ENCODE assay signal across 8 mouse cellular contexts in genomic region chr11:98052129-98052988, GRCm38 (mm10). TPM values are rescaled to one million over a fixed set of nuclear protein-coding genes. Genes with fewer than 3 reads are reported as not detected.
DNase-seq lines count a peak whose midpoint lies in the region; ATAC-seq and TF ChIP-seq lines count a peak whose summit lies in the region.

No protein-coding gene starts in this region.

- H3K4me3 ChIP-seq in heart, embryonic 14.5 days (ENCODE audit: control insufficient read depth in 1 of 2, insufficient read depth in 1 of 2, low read depth in 1 of 2, low read length in 2 of 2) = peak overlapping the region; percentile 51
- peak overlapping the region; percentile 61 for H3K4me3 ChIP-seq in embryonic facial prominence, embryonic 10.5 days
- H3K4me3 ChIP-seq in kidney, postnatal 0 days (replicated peaks; ENCODE audit: low read depth, low read length) = peak overlapping the region; percentile 44
- peak overlapping the region; percentile 79 for H3K4me3 ChIP-seq in myocyte

- WGBS in heart, embryonic 14.5 days = under 1% methylated on average over 78 of the region's 83 CpGs
- WGBS in embryonic facial prominence, embryonic 10.5 days = 1% methylated on average over 83 of the region's 83 CpGs
- under 1% methylated on average over 80 of the region's 83 CpGs for WGBS in kidney, postnatal 0 days

- H3K9me3 ChIP-seq in heart, embryonic 14.5 days (ENCODE audit: control insufficient read depth, low read length) = no peaks in the 10 kb centered on the region
- no peaks in the 10 kb centered on the region for H3K9me3 ChIP-seq in embryonic facial prominence, embryonic 10.5 days
- no peaks in the 10 kb centered on the region for H3K9me3 ChIP-seq in kidney, postnatal 0 days (replicated peaks; ENCODE audit: low read length)

- peak overlapping the region; percentile 84 for H3K4me2 ChIP-seq in heart, embryonic 14.5 days (ENCODE audit: low read length)
- H3K4me2 ChIP-seq in kidney, postnatal 0 days (ENCODE audit: low read length) = peak overlapping the region; percentile 81
- peak overlapping the region; percentile 81 for H3K4me2 ChIP-seq in myocyte (ENCODE audit: low read depth)

- H3K4me1 ChIP-seq in heart, embryonic 14.5 days (ENCODE audit: control insufficient read depth in 2 of 2, insufficient read depth in 2 of 2, low read length in 2 of 2) = peaks cover 10 to 23% of the 10 kb centered on the region in 2 experiments
- H3K4me1 ChIP-seq in embryonic facial prominence, embryonic 10.5 days = peaks cover 35% of the 10 kb centered on the region
- H3K4me1 ChIP-seq in kidney, postnatal 0 days (replicated peaks; ENCODE audit: insufficient read depth, low read length) = peaks cover 11% of the 10 kb centered on the region

- H3K9ac ChIP-seq in heart, embryonic 14.5 days (ENCODE audit: low read length) = peak overlapping the region; percentile 64
- H3K9ac ChIP-seq in kidney, postnatal 0 days (ENCODE audit: low read depth, low read length) = peak overlapping the region; percentile 50

- no peak for TF ChIP-seq CTCF in kidney, postnatal 0 days (IDR thresholded peaks at IDR 0.05; ENCODE audit: low read depth)

- H3K27ac ChIP-seq in heart, embryonic 14.5 days (replicated peaks in 1 of 2; ENCODE audit: control insufficient read depth in 1 of 2, insufficient read depth in 1 of 2, low read depth in 2 of 2, low read length in 2 of 2) = no peak overlapping the region
- peak overlapping the region; percentile 64; the same call in 1 of the 2 replicates for H3K27ac ChIP-seq in embryonic facial prominence, embryonic 10.5 days (replicated peaks)
- 0 out of 2 replicates have a peak overlapping the region, but pooled peaks have one; percentile 2 for H3K27ac ChIP-seq in kidney, postnatal 0 days

- H3K36me3 ChIP-seq in heart, embryonic 14.5 days (ENCODE audit: control insufficient read depth, insufficient read depth, low read length) = no peaks in the 10 kb centered on the region
- H3K36me3 ChIP-seq in embryonic facial prominence, embryonic 10.5 days (replicated peaks) = no peaks in the 10 kb centered on the region
- no peaks in the 10 kb centered on the region for H3K36me3 ChIP-seq in kidney, postnatal 0 days (ENCODE audit: insufficient read depth, low read length)
- H3K36me3 ChIP-seq in myocyte (ENCODE audit: control insufficient read depth, insufficient read depth) = no peaks in the 10 kb centered on the region

- ATAC-seq in heart, embryonic 14.5 days (ENCODE audit: insufficient number of reproducible peaks, insufficient read depth, low FRiP score, low read depth) = no peak
- ATAC-seq in kidney, postnatal 0 days (replicated peaks; ENCODE audit: low FRiP score, low read depth) = 0 out of 2 replicates have a peak, but pooled peaks have one; percentile 9
- ATAC-seq in erythroid progenitor cell, adult 5-6 weeks (replicated peaks; ENCODE audit: low FRiP score, poor library complexity, severe bottlenecking) = no peak

- peaks cover 46% of the 10 kb centered on the region for H3K27me3 ChIP-seq in heart, embryonic 14.5 days (ENCODE audit: control insufficient read depth, insufficient read depth, low read length)
- peaks cover 95% of the 10 kb centered on the region for H3K27me3 ChIP-seq in embryonic facial prominence, embryonic 10.5 days (replicated peaks; ENCODE audit: low read depth, poor library complexity, severe bottlenecking)
- peaks cover 14% of the 10 kb centered on the region for H3K27me3 ChIP-seq in kidney, postnatal 0 days (ENCODE audit: insufficient read depth, low read length)
- H3K27me3 ChIP-seq in myocyte (ENCODE audit: control insufficient read depth, insufficient read depth, insufficient read length) = no peaks in the 10 kb centered on the region

- peak; percentile 44 for TF ChIP-seq POLR2A in myocyte (IDR thresholded peaks at IDR 0.05; ENCODE audit: insufficient read length, low read depth)

- no peak for DNase-seq in heart, adult 8-10 months (ENCODE audit: low spot score)
- peak; percentile 34 to 61 for DNase-seq in CD8-positive naive resting alpha-beta T cell, adult 2 months (ENCODE audit: low read depth in 2 of 2, low spot score in 2 of 2)
- peak; percentile 59 for DNase-seq in embryonic facial prominence, embryonic 10.5 days (ENCODE audit: low spot score)
- DNase-seq in kidney, postnatal 0 days (ENCODE audit: low spot score) = no peak
- DNase-seq in gastrocnemius, postnatal 14 days = no peak

- intact Hi-C loops in gastrocnemius, postnatal 14 days (cut with DNase I; ENCODE audit: low total_unique reads) = no loop called here

- H3K79me2 ChIP-seq in myocyte (ENCODE audit: control insufficient read depth, insufficient read depth) = peaks cover 41% of the 10 kb centered on the region

- peak overlapping the region; percentile 52 for H3ac ChIP-seq in myocyte (ENCODE audit: control insufficient read depth, insufficient read length)

TF ChIP-seq in myocyte, 11 proteins besides CTCF, POLR2A, EP300 and RAD21:
- TF ChIP-seq USF1 (IDR thresholded peaks at IDR 0.05; ENCODE audit: low read depth) (no peak), TCF12 (IDR thresholded peaks at IDR 0.05; ENCODE audit: insufficient read depth, poor library complexity, severe bottlenecking) (no peak), CEBPB (IDR thresholded peaks at IDR 0.05; ENCODE audit: insufficient read depth, poor library complexity, severe bottlenecking) (no peak), MYOG (IDR thresholded peaks at IDR 0.05; ENCODE audit: control insufficient read depth in 1 of 3, insufficient read depth in 1 of 3, insufficient read length in 2 of 3, low read depth in 2 of 3) (no peak), E2F4 (IDR thresholded peaks at IDR 0.05; ENCODE audit: insufficient read depth) (no peak), MAX (IDR thresholded peaks at IDR 0.05; ENCODE audit: low read depth) (no peak), POLR2AphosphoS2 (IDR thresholded peaks at IDR 0.05; ENCODE audit: insufficient read length, low read depth) (peak; percentile 9), SRF (IDR thresholded peaks at IDR 0.05; ENCODE audit: control insufficient read depth, insufficient read length, low read depth) (peak; percentile 33), REST (IDR thresholded peaks at IDR 0.05; ENCODE audit: insufficient read depth, insufficient read length) (no peak), TCF3 (IDR thresholded peaks at IDR 0.05; ENCODE audit: insufficient read length, low read depth) (no peak), MYOD1 (IDR thresholded peaks at IDR 0.05; ENCODE audit: control insufficient read depth in 1 of 3, insufficient read length in 2 of 3, low read depth in 2 of 3) (no peak)
TF ChIP-seq in myocyte: peak in this region for 2.

RNA-seq across cellular contexts. Expression of gene Stac2, which starts 0.9 kb away (rescaled TPM):
- polyA plus RNA-seq in heart, embryonic 14.5 days (2014; fragmentation: Nextera tagmentation; extraction: Ambion mirVana) = 0.59 and 0.78 TPM in 2 replicates
- under 1 TPM; 0.16 to 0.23 (median 0.19) TPM for total RNA-seq in heart, adult 8-10 months (2022)
- 0.25 and 0.47 TPM in 2 replicates for polyA plus RNA-seq in embryonic facial prominence, embryonic 10.5 days (2016; fragmentation: Nextera tagmentation; extraction: Ambion mirVana)
- polyA plus RNA-seq in kidney, postnatal 0 days (2015; fragmentation: Nextera tagmentation; extraction: Ambion mirVana) = 1.6 and 2.0 TPM in 2 replicates
- polyA plus RNA-seq in myocyte (2012; fragmentation: generic; extraction: Trizol) = 41.7 TPM
- not detected in 2 replicates for total RNA-seq in erythroid progenitor cell, adult 5-6 weeks (2015; ENCODE audit: low replicate concordance)
- not detected in 2 replicates for total RNA-seq in erythroid progenitor cell, adult 5-6 weeks (2017; ENCODE audit: low replicate concordance)
- total RNA-seq in gastrocnemius, postnatal 14 days (2021) = under 1 TPM; 0.07 to 0.29 TPM

RNA-seq across cellular contexts. Expression of gene Rpl19, which starts 25.8 kb away (rescaled TPM):
- polyA plus RNA-seq in heart, embryonic 14.5 days (2014; fragmentation: Nextera tagmentation; extraction: Ambion mirVana) = 721 and 767 TPM in 2 replicates
- total RNA-seq in heart, adult 8-10 months (2022) = 100 to 1,000 TPM; 503 to 616 (median 589) TPM
- 1,206 and 1,219 TPM in 2 replicates for polyA plus RNA-seq in embryonic facial prominence, embryonic 10.5 days (2016; fragmentation: Nextera tagmentation; extraction: Ambion mirVana)
- polyA plus RNA-seq in kidney, postnatal 0 days (2015; fragmentation: Nextera tagmentation; extraction: Ambion mirVana) = 1,072 and 1,182 TPM in 2 replicates
- 2,972 TPM for polyA plus RNA-seq in myocyte (2012; fragmentation: generic; extraction: Trizol)
- 931 and 1,058 TPM in 2 replicates for total RNA-seq in erythroid progenitor cell, adult 5-6 weeks (2015; ENCODE audit: low replicate concordance)
- total RNA-seq in erythroid progenitor cell, adult 5-6 weeks (2017; ENCODE audit: low replicate concordance) = 346 and 531 TPM in 2 replicates
- total RNA-seq in gastrocnemius, postnatal 14 days (2021) = 100 to 1,000 TPM; 628 to 686 TPM

RNA-seq across cellular contexts. Expression of gene Cacnb1, which starts 29.5 kb away (rescaled TPM):
- polyA plus RNA-seq in heart, embryonic 14.5 days (2014; fragmentation: Nextera tagmentation; extraction: Ambion mirVana) = 7.1 and 7.9 TPM in 2 replicates
- total RNA-seq in heart, adult 8-10 months (2022) = 1 to 10 TPM; 6.2 to 8.5 (median 6.5) TPM
- 5.3 and 5.7 TPM in 2 replicates for polyA plus RNA-seq in embryonic facial prominence, embryonic 10.5 days (2016; fragmentation: Nextera tagmentation; extraction: Ambion mirVana)
- polyA plus RNA-seq in kidney, postnatal 0 days (2015; fragmentation: Nextera tagmentation; extraction: Ambion mirVana) = 8.8 and 9.0 TPM in 2 replicates
- polyA plus RNA-seq in myocyte (2012; fragmentation: generic; extraction: Trizol) = 163 TPM
- not detected in 2 replicates for total RNA-seq in erythroid progenitor cell, adult 5-6 weeks (2015; ENCODE audit: low replicate concordance)
- total RNA-seq in erythroid progenitor cell, adult 5-6 weeks (2017; ENCODE audit: low replicate concordance) = 0.13 and 0.68 TPM in 2 replicates
- total RNA-seq in gastrocnemius, postnatal 14 days (2021) = 100 to 1,000 TPM; 281 to 311 TPM

RNA-seq across cellular contexts. Expression of gene Arl5c, which starts 56.4 kb away (rescaled TPM):
- polyA plus RNA-seq in heart, embryonic 14.5 days (2014; fragmentation: Nextera tagmentation; extraction: Ambion mirVana) = 3.2 and 4.0 TPM in 2 replicates
- under 1 TPM; 0.22 to 0.87 (median 0.45) TPM for total RNA-seq in heart, adult 8-10 months (2022)
- polyA plus RNA-seq in embryonic facial prominence, embryonic 10.5 days (2016; fragmentation: Nextera tagmentation; extraction: Ambion mirVana) = 15.6 and 19.2 TPM in 2 replicates
- 2.0 and 3.1 TPM in 2 replicates for polyA plus RNA-seq in kidney, postnatal 0 days (2015; fragmentation: Nextera tagmentation; extraction: Ambion mirVana)
- 2.1 TPM for polyA plus RNA-seq in myocyte (2012; fragmentation: generic; extraction: Trizol)
- 8.8 and 24.5 TPM in 2 replicates for total RNA-seq in erythroid progenitor cell, adult 5-6 weeks (2015; ENCODE audit: low replicate concordance)
- 9.6 and 17.5 TPM in 2 replicates for total RNA-seq in erythroid progenitor cell, adult 5-6 weeks (2017; ENCODE audit: low replicate concordance)
- total RNA-seq in gastrocnemius, postnatal 14 days (2021) = under 1 TPM; 0.64 to 0.75 TPM

Comparison
In these comparisons a context has a peak if more than half of its experiments do, and no peak if none do; other contexts are left out.
1. H3K27ac ChIP-seq: peak in embryonic facial prominence, embryonic 10.5 days (single experiment) and kidney, postnatal 0 days (single experiment); none in heart, embryonic 14.5 days (0 of 2).
2. DNase-seq: peak in CD8-positive naive resting alpha-beta T cell, adult 2 months (2 of 2) and embryonic facial prominence, embryonic 10.5 days (single experiment); none in heart, adult 8-10 months (single experiment), kidney, postnatal 0 days (single experiment) and gastrocnemius, postnatal 14 days (single experiment).
3. RNA of gene Stac2, which starts 0.9 kb away (polyA plus RNA-seq): 41.7 TPM in myocyte (single experiment); 1.6 to 2.0 TPM in kidney, postnatal 0 days, 0.59 to 0.78 TPM in heart, embryonic 14.5 days and 0.25 to 0.47 TPM in embryonic facial prominence, embryonic 10.5 days; every median in the first group is over 10 times any median in the second.
4. RNA of gene Cacnb1, which starts 29.5 kb away (polyA plus RNA-seq): 163 TPM in myocyte (single experiment); 8.8 to 9.0 TPM in kidney, postnatal 0 days, 7.1 to 7.9 TPM in heart, embryonic 14.5 days and 5.3 to 5.7 TPM in embryonic facial prominence, embryonic 10.5 days; every median in the first group is over 10 times any median in the second.
5. Peak in every context shown above with its lines, with median percentiles within 50 percentile points of each other: H3K4me2 ChIP-seq and H3K4me3 ChIP-seq.